Mouse (Mus musculus) megakaryocyte-erythroid progenitor cell, adult 5-6 weeks (primary cell): ENCODE data around the gene Igf1r. TPM values are rescaled to one million over a fixed set of nuclear protein-coding genes. Genes with fewer than 3 reads are reported as not detected.

ENCODE experiments used
- ATAC-seq: replicated peaks from 2 replicates; pipeline ENCODE4 v1.8.0; 2016; ENCODE audit warnings: mild to moderate bottlenecking, inconsistent platforms; ENCODE audit not compliant: severe bottlenecking, poor library complexity, low FRiP score, low TSS enrichment
- total RNA-seq, 2 experiments: library from RNA; stranded (forward) in 1 of 2; stranded (reverse) in 1 of 2; fragments of 200-1000, 215-1000 nt in 1 of 2; fragments of >200 nt in 1 of 2; fragmentation: Nextera tagmentation in 1 of 2; gene quantifications; 2 replicates each; pipeline ENCODE4 v1.2.3; 2014 to 2017

Gene Igf1r
- total RNA-seq, 2 experiments from 2014 or later = 21.4 to 40.8 TPM

GRCm38 (mm10) chr7:68069324-68069723 is 116.7 kb downstream of the Igf1r start:
- ATAC-seq = no peak

- ATAC-seq = peak; percentile 55
Measured at GRCm38 (mm10) chr7:68070030-68070429, 117.4 kb downstream of the Igf1r start.

- ATAC-seq = peak; percentile 93
Measured at GRCm38 (mm10) chr7:68070626-68071025, 118.0 kb downstream of the Igf1r start.

- ATAC-seq = no peak
Measured at GRCm38 (mm10) chr7:68071050-68071449, 118.4 kb downstream of the Igf1r start.

- no peak for ATAC-seq
Measured at GRCm38 (mm10) chr7:68071749-68072148, 119.1 kb downstream of the Igf1r start.

GRCm38 (mm10) chr7:68072524-68073459 is 120.2 kb downstream of the Igf1r start:
- no peak for ATAC-seq

GRCm38 (mm10) chr7:68073460-68073806 is 120.8 kb downstream of the Igf1r start:
- ATAC-seq = no peak

GRCm38 (mm10) chr7:68074748-68075147 is 122.1 kb downstream of the Igf1r start:
- ATAC-seq = no peak

GRCm38 (mm10) chr7:68075401-68075800 is 122.8 kb downstream of the Igf1r start:
- no peak for ATAC-seq

- ATAC-seq = no peak
Measured at GRCm38 (mm10) chr7:68080122-68080845, 127.7 kb downstream of the Igf1r start.

GRCm38 (mm10) chr7:68085338-68085737 is 132.7 kb downstream of the Igf1r start:
- ATAC-seq = peak; percentile 24; the same call in 1 of the 2 replicates

GRCm38 (mm10) chr7:68085870-68086341 is 133.3 kb downstream of the Igf1r start:
- ATAC-seq = peak; percentile 87

GRCm38 (mm10) chr7:68087496-68087895 is 134.9 kb downstream of the Igf1r start:
- ATAC-seq = no peak

GRCm38 (mm10) chr7:68088825-68089224 is 136.2 kb downstream of the Igf1r start:
- ATAC-seq = no peak

GRCm38 (mm10) chr7:68089725-68090124 is 137.1 kb downstream of the Igf1r start:
- peak; percentile 43; the same call in 1 of the 2 replicates for ATAC-seq

- ATAC-seq = no peak
Measured at GRCm38 (mm10) chr7:68090576-68090975, 137.9 kb downstream of the Igf1r start.

GRCm38 (mm10) chr7:68092304-68092978 is 139.8 kb downstream of the Igf1r start:
- peak; percentile 91 for ATAC-seq

GRCm38 (mm10) chr7:68093817-68094216 is 141.2 kb downstream of the Igf1r start:
- ATAC-seq = no peak

GRCm38 (mm10) chr7:68095574-68095973 is 142.9 kb downstream of the Igf1r start:
- ATAC-seq = no peak

GRCm38 (mm10) chr7:68096411-68096810 is 143.8 kb downstream of the Igf1r start:
- ATAC-seq = no peak
